Mouse (Mus musculus) midbrain, embryonic 11.5 days (tissue): Measurements from ENCODE around the gene Lyve1. TPM values are rescaled to one million over a fixed set of nuclear protein-coding genes. Genes with fewer than 3 reads are reported as not detected.
"Not testable (repeated sequence)": the region's sequence is repeated elsewhere in the genome, so short reads cannot be mapped to it uniquely, and the experiment has no call there.

Source experiments
- ATAC-seq: fragments of 200-750 bp; cut with Nextera tagmentation; 2 replicates; pipeline ENCODE4 v1.8.0; 2017; ENCODE audit warnings: moderate TSS enrichment, moderate library complexity; ENCODE audit not compliant: low FRiP score
- DNase-seq: peaks from one replicate; pipeline ENCODE4 v3.0.0; 2015; ENCODE audit warnings: low spot score; ENCODE audit errors: missing footprints
- H3K27ac ChIP-seq: fragments of 300-500 bp; sonication (generic); 2 replicates; pipeline ENCODE4 v1.5.1; 2014; ENCODE audit warnings: low read depth, low read length
- H3K27me3 ChIP-seq: fragments of 300-500 bp; sonication (generic); 2 replicates; pipeline ENCODE4 v1.6.1; 2014; ENCODE audit warnings: mild to moderate bottlenecking, low read length, moderate library complexity, mixed read lengths; ENCODE audit not compliant: control insufficient read depth, insufficient read depth
- H3K36me3 ChIP-seq: fragments of 300-500 bp; sonication (generic); 2 replicates; pipeline ENCODE4 v1.6.1; 2014; ENCODE audit warnings: mild to moderate bottlenecking, low read length, moderate library complexity, mixed read lengths; ENCODE audit not compliant: control insufficient read depth, insufficient read depth
- H3K4me1 ChIP-seq: fragments of 300-500 bp; sonication (generic); 2 replicates; pipeline ENCODE4 v1.6.1; 2014; ENCODE audit warnings: low read length; ENCODE audit not compliant: control insufficient read depth, insufficient read depth
- H3K4me2 ChIP-seq: fragments of 300-500 bp; sonication (generic); 2 replicates; pipeline ENCODE4 v1.6.1; 2014; ENCODE audit warnings: mild to moderate bottlenecking, moderate library complexity
- H3K4me3 ChIP-seq: fragments of 300-500 bp; sonication (generic); 2 replicates; pipeline ENCODE4 v1.5.1; 2014; ENCODE audit warnings: low read depth, low read length
- H3K9ac ChIP-seq: fragments of 300-500 bp; sonication (generic); 2 replicates; pipeline ENCODE4 v1.6.1; 2014; ENCODE audit warnings: low read length
- H3K9me3 ChIP-seq: fragments of 300-500 bp; sonication (generic); 2 replicates; pipeline ENCODE4 v1.6.1; 2016; ENCODE audit warnings: low read length; ENCODE audit not compliant: control insufficient read depth
- WGBS: fragments of 180-500 bp; shearing (Covaris S2); extraction: QIAGEN DNeasy Blood & Tissue Kit; methylation state at CpG from one replicate; pipeline ENCODE4 v1.1.7; 2014; 5-methylcytosine and 5-hydroxymethylcytosine counted together
- polyA plus RNA-seq: library from polyadenylated mRNA; unstranded; fragments of >200 nt; fragmentation: Nextera tagmentation; extraction: Ambion mirVana; gene quantifications from 2 replicates; pipeline ENCODE4 v1.2.1, GENCODE M21; 2014

The Lyve1 gene
- polyA plus RNA-seq: 3.6 and 4.5 TPM in 2 replicates

- H3K36me3 ChIP-seq: no peaks in the 10 kb centered on the region
- 84% methylated on average over 12 of the region's 12 CpGs for WGBS
- DNase-seq: no peak
- no peaks in the 10 kb centered on the region for H3K4me1 ChIP-seq
- H3K9me3 ChIP-seq: no peaks in the 10 kb centered on the region
- no peak within 1 kb of the TSS for H3K27ac ChIP-seq
- no peak for ATAC-seq
- no peak within 1 kb of the TSS for H3K4me2 ChIP-seq
- H3K27me3 ChIP-seq: no peaks in the 10 kb centered on the region
- no peak within 1 kb of the TSS for H3K9ac ChIP-seq
- H3K4me3 ChIP-seq: no peak within 1 kb of the TSS
These were observed at the start of gene Lyve1 for GRCm38 (mm10) chr7:110862751-110863289. TSS of gene Lyve1 (minus strand) at chr7:110863239.

- WGBS: 72% methylated on average over 8 of the region's 8 CpGs
- ATAC-seq: no peak
These were observed 45.4 kb upstream of the Lyve1 start for GRCm38 (mm10) chr7:110908209-110909144.

GRCm38 (mm10) chr7:110906566-110906965 lies 43.5 kb upstream of the Lyve1 start:
- no peak for DNase-seq
- H3K4me1 ChIP-seq: no peaks in the 10 kb centered on the region
- WGBS: 80% methylated on average over 2 of the region's 2 CpGs
- no peaks in the 10 kb centered on the region for H3K36me3 ChIP-seq
- no peak overlapping the region for H3K4me2 ChIP-seq
- H3K4me3 ChIP-seq: no peak overlapping the region
- no peak for ATAC-seq
- no peak overlapping the region for H3K9ac ChIP-seq
- H3K9me3 ChIP-seq: no peaks in the 10 kb centered on the region
- no peaks in the 10 kb centered on the region for H3K27me3 ChIP-seq
- H3K27ac ChIP-seq: no peak overlapping the region

More at GRCm38 (mm10) chr7:110908209-110909144, 45.4 kb upstream of the Lyve1 start:
- no peak for DNase-seq
- Histone ChIP-seq H3K4me1 (no peaks in the 10 kb centered on the region), H3K9me3 (no peaks in the 10 kb centered on the region), H3K36me3 (no peaks in the 10 kb centered on the region), H3K27ac (no peak overlapping the region), H3K4me3 (no peak overlapping the region), H3K9ac (no peak overlapping the region), H3K27me3 (no peaks in the 10 kb centered on the region), H3K4me2 (no peak overlapping the region)

- WGBS: 80% methylated on average over 7 of the region's 7 CpGs
- Histone ChIP-seq H3K9ac (no peak overlapping the region), H3K27ac (no peak overlapping the region), H3K27me3 (no peaks in the 10 kb centered on the region), H3K4me1 (no peaks in the 10 kb centered on the region), H3K4me2 (no peak overlapping the region), H3K4me3 (no peak overlapping the region), H3K36me3 (no peaks in the 10 kb centered on the region), H3K9me3 (no peaks in the 10 kb centered on the region)
- ATAC-seq (no peak), DNase-seq (no peak)
These were observed 40.2 kb upstream of the Lyve1 start for GRCm38 (mm10) chr7:110903226-110903625.

DNA sequence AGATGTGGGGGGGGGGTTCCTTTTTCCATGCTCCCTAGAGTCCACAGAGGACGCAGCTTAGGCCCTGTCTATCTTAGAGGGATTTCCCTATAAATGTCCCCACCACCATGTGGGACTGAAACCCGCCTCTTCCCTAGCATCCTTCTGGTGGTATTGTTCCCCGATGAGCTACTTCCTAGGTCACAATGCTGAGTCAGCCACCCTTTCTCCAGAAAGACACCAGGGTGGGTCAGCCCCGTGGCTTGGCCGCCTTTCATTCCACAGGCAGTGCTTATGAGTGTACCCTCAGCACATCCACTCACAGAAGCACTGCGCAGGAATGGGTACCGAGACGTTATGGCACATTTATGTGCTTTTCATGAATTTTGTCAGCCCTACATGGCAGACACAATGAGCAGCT lies 34.2 kb upstream of the Lyve1 start:
- no peaks in the 10 kb centered on the region for H3K36me3 ChIP-seq
- H3K27ac ChIP-seq: no peak overlapping the region
- no peak for DNase-seq
- no peak overlapping the region for H3K4me3 ChIP-seq
- WGBS: 94% methylated on average over 8 of the region's 8 CpGs
- no peaks in the 10 kb centered on the region for H3K4me1 ChIP-seq
- ATAC-seq: no peak
- H3K9me3 ChIP-seq: no peaks in the 10 kb centered on the region
- no peak overlapping the region for H3K4me2 ChIP-seq
- no peak overlapping the region for H3K9ac ChIP-seq
- no peaks in the 10 kb centered on the region for H3K27me3 ChIP-seq

DNA sequence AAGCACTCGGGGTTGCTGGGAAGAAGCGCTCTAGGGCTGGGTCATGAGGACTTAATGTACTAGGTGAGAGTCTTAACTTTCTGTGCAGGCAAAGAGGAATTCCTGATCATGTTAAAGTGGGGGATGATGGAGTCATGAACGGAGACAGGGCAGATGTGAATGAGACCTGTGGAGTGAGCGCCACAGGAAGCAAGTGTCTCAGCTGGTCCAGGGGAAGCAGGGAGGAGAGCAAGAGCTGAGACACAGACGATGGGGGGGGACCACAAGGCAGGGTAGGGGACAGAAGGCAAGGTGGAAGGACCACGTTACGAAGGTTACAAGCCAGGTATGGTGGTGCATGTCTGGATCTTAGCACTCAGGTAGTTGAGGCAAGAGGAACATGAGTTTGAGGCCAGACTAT lies 33.4 kb upstream of the Lyve1 start:
- no peak overlapping the region for H3K4me2 ChIP-seq
- ATAC-seq (no peak), DNase-seq (no peak)
- no peaks in the 10 kb centered on the region for H3K36me3 ChIP-seq
- 90% methylated on average over 7 of the region's 7 CpGs for WGBS
- no peak overlapping the region for H3K4me3 ChIP-seq
- no peaks in the 10 kb centered on the region for H3K4me1 ChIP-seq
- H3K9me3 ChIP-seq: no peaks in the 10 kb centered on the region
- no peak overlapping the region for H3K9ac ChIP-seq
- H3K27ac ChIP-seq: no peak overlapping the region
- no peaks in the 10 kb centered on the region for H3K27me3 ChIP-seq

DNA sequence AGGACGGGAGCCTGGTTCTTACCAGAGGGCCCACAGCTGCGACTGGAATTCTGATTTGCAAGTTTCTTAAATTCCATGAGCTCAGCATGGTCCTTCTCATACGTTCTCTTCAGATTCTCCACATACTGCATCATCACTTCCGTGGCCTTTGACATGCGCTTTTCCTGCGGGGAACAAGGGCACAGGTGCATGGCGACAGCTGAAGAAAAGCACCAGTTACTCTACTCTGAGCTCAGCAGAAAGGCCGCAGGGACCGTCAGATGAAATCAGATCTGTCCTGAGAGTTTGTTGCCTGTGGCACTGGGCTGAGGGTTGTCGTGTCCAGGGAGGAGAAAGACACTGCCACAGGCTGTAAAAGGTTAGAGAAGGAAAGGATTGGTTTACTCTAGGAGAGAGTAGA lies 32.7 kb upstream of the Lyve1 start:
- not testable (repeated sequence) for H3K27ac ChIP-seq, ATAC-seq, H3K27me3 ChIP-seq, H3K36me3 ChIP-seq, H3K4me2 ChIP-seq, H3K4me1 ChIP-seq, DNase-seq, H3K9me3 ChIP-seq, H3K4me3 ChIP-seq, H3K9ac ChIP-seq
- whole genome bisulfite sequencing: 81% methylated on average over 10 of the region's 10 CpGs

- H3K27me3 ChIP-seq: no peaks in the 10 kb centered on the region
- H3K4me1 ChIP-seq: no peaks in the 10 kb centered on the region
- H3K27ac ChIP-seq: no peak overlapping the region
- no peak for ATAC-seq
- no peak overlapping the region for H3K4me3 ChIP-seq
- no peaks in the 10 kb centered on the region for H3K9me3 ChIP-seq
- 81% methylated on average over 9 of the region's 9 CpGs for WGBS
- H3K9ac ChIP-seq: no peak overlapping the region
- no peaks in the 10 kb centered on the region for H3K36me3 ChIP-seq
- DNase-seq: no peak
- H3K4me2 ChIP-seq: no peak overlapping the region
These were observed 31.6 kb upstream of the Lyve1 start for GRCm38 (mm10) chr7:110894673-110895072.

GRCm38 (mm10) chr7:110893943-110894610 lies 31.0 kb upstream of the Lyve1 start:
- no peak overlapping the region for H3K27ac ChIP-seq
- H3K9ac ChIP-seq: no peak overlapping the region
- H3K4me3 ChIP-seq: no peak overlapping the region
- no peak for ATAC-seq
- 82% methylated on average over 10 of the region's 10 CpGs for WGBS
- no peaks in the 10 kb centered on the region for H3K27me3 ChIP-seq
- no peaks in the 10 kb centered on the region for H3K4me1 ChIP-seq
- no peak for DNase-seq
- H3K36me3 ChIP-seq: no peaks in the 10 kb centered on the region
- H3K4me2 ChIP-seq: no peak overlapping the region
- H3K9me3 ChIP-seq: no peaks in the 10 kb centered on the region
